Mouse (Mus musculus): ENCODE results near the gene Ikzf3. TPM values are rescaled to one million over a fixed set of nuclear protein-coding genes. Genes with fewer than 3 reads are reported as not detected.

Ikzf3 gene
- polyA plus RNA-seq, 1 experiment = 0.10 TPM

DNA sequence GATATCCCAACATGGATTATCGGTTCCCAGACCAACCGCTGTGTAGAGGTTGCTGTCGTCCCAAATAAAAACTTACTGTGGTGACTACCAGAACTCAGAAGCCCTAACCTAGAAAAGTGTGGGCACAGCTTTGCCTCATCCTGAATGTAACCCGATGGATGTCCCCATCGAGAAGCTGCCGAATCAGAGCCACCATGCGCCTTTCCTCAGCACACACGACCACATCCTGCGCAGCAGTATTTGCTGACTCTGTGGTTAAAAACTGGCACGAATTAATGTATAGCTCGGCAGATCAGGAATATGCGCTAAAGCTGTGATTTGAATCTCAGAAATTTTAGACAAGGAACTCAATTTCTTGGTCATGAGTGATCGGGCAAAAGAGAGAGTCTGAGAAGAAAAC, 33.0 kb downstream of the Ikzf3 start:
- Histone ChIP-seq H3K4me3 (ENCODE audit: control insufficient read depth, low read depth, low read length) (no peak overlapping the region), H3K27ac (ENCODE audit: control insufficient read depth, insufficient read depth, low read depth, low read length) (no peak overlapping the region), H3K4me1 (ENCODE audit: control insufficient read depth, insufficient read depth, low read length) (peaks cover 7% of the 10 kb centered on the region)

DNA sequence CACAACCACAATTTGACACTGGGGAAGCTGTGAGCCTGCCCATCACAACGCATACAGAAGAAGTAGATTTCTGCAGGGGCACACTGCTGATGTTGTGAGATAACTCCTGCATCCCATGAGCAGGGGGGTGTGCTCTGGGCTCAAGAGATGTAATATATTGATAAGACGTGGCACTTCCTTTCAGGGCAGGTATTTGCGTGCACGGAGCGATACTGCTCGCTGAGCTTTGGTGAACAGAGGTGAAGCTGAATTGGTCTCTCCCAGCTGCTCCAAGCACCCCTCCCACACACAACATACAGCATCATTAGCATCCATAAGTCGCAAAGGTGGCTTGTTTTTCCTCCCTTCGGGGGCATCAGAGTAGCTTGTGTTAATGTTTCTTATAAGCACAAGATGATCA, 35.7 kb downstream of the Ikzf3 start:
- Histone ChIP-seq H3K4me3 (ENCODE audit: control insufficient read depth, low read depth, low read length) (no peak overlapping the region), H3K4me1 (ENCODE audit: control insufficient read depth, insufficient read depth, low read length) (peaks cover 7% of the 10 kb centered on the region), H3K27me3 (ENCODE audit: control insufficient read depth, insufficient read depth, low read length) (no peaks in the 10 kb centered on the region), H3K36me3 (ENCODE audit: control insufficient read depth, insufficient read depth, low read length) (no peaks in the 10 kb centered on the region), H3K27ac (ENCODE audit: control insufficient read depth, insufficient read depth, low read depth, low read length) (no peak overlapping the region)
- no peak for TF ChIP-seq POLR2A (IDR thresholded peaks at IDR 0.05; ENCODE audit: control insufficient read depth, low read depth, low read length)

More for the DNA sequence above, 33.0 kb downstream of the Ikzf3 start:
- TF ChIP-seq POLR2A (IDR thresholded peaks at IDR 0.05; ENCODE audit: control insufficient read depth, low read depth, low read length) (no peak), CTCF (IDR thresholded peaks at IDR 0.05; ENCODE audit: control insufficient read depth, insufficient read depth, insufficient replicate concordance, low read depth, low read length) (no peak)
- Histone ChIP-seq H3K27me3 (ENCODE audit: control insufficient read depth, insufficient read depth, low read length) (no peaks in the 10 kb centered on the region), H3K36me3 (ENCODE audit: control insufficient read depth, insufficient read depth, low read length) (no peaks in the 10 kb centered on the region)

DNA sequence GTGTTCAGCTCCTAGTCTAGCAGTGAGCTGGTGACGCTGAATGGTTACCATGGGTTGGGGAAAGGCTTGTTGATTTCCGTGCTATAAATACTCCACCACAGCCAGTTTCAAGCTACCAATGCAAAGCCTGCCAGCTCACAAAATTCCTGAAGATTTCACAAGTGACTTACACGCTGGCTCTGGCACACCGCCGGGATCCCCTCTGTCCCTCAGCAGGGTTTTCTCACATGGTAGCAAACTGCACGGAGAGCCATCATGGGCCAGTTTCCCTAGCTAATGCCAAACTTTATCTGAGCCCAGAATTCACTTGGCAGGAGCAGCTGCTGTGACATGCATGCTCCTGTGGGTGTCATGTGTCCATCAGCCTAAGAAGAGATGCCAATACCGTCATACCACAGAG, 36.4 kb downstream of the Ikzf3 start:
- H3K4me1 ChIP-seq (ENCODE audit: control insufficient read depth, insufficient read depth, low read length) = peaks cover 7% of the 10 kb centered on the region
- no peak overlapping the region for H3K4me3 ChIP-seq (ENCODE audit: control insufficient read depth, low read depth, low read length)
- H3K27ac ChIP-seq (ENCODE audit: control insufficient read depth, insufficient read depth, low read depth, low read length) = no peak overlapping the region
- H3K36me3 ChIP-seq (ENCODE audit: control insufficient read depth, insufficient read depth, low read length) = no peaks in the 10 kb centered on the region
- TF ChIP-seq CTCF (IDR thresholded peaks at IDR 0.05; ENCODE audit: control insufficient read depth, insufficient read depth, insufficient replicate concordance, low read depth, low read length) = no peak
- TF ChIP-seq POLR2A (IDR thresholded peaks at IDR 0.05; ENCODE audit: control insufficient read depth, low read depth, low read length) = no peak
- no peaks in the 10 kb centered on the region for H3K27me3 ChIP-seq (ENCODE audit: control insufficient read depth, insufficient read depth, low read length)

DNA sequence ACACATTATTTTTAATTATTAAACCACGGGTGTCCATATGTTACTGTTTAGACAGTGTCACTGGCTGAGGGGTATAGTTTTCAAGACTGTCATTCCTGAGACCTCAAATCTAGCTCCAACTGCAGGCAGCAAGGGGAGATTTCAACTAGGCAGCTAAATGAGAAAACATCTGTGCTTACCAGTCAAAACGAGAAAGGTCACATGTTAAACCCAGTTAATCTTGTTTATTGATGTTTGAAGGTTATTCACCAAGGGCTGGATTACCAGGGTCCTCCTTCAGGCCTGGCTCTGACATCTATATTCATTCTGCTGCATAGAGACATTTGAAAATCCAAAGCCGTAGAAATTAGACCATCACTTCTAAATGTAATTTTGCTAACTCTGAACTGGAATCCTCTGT, 40.9 kb downstream of the Ikzf3 start:
- Histone ChIP-seq H3K36me3 (ENCODE audit: control insufficient read depth, insufficient read depth, low read length) (no peaks in the 10 kb centered on the region), H3K27me3 (ENCODE audit: control insufficient read depth, insufficient read depth, low read length) (no peaks in the 10 kb centered on the region), H3K4me3 (ENCODE audit: control insufficient read depth, low read depth, low read length) (no peak overlapping the region), H3K27ac (ENCODE audit: control insufficient read depth, insufficient read depth, low read depth, low read length) (no peak overlapping the region), H3K4me1 (ENCODE audit: control insufficient read depth, insufficient read depth, low read length) (no peaks in the 10 kb centered on the region)
- no peak for TF ChIP-seq POLR2A (IDR thresholded peaks at IDR 0.05; ENCODE audit: control insufficient read depth, low read depth, low read length)
- no peak for TF ChIP-seq CTCF (IDR thresholded peaks at IDR 0.05; ENCODE audit: control insufficient read depth, insufficient read depth, insufficient replicate concordance, low read depth, low read length)

DNA sequence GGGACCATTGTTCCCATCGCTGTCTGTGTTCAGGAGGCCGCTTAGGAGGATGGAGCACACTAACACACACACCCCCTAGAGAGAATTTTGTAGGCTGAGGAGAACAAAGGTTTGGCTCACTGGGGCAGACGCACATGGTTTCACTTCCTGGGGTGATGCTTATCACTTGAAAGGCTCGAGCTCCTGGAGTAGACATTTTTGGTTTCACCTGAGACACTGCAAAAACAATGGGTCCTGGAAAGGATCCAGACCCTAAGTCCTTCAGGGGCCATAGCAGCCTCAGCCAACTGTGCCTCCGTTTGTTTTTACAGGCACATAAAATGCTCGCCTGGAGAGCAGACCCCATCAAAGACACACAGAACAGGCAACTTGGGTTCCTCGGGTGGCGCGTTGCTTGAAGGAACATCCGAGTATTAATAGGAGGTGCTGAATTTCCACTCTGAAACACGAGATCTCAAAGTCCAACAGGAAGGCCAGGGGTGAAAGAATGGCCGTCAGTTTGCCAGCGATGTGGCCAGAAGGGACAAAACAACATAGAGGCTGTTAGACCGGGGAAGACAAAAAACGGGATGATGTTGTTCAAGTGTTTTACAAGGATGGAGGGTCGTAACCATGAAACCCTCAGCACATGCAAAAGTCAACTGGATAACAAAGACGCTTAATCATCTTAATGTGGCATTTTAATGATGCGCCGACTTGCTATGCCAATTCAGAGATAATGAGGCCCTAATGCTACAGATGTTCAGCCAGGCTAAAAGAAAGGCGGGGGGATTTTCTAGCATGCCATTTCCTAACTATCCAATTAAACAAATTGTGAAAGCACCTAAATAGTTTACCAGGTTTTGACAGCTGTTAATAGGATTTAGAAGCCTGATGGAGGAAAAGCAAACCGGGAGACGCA, 48.2 kb downstream of the Ikzf3 start:
- Histone ChIP-seq H3K4me1 (ENCODE audit: control insufficient read depth, insufficient read depth, low read length) (no peaks in the 10 kb centered on the region), H3K27me3 (ENCODE audit: control insufficient read depth, insufficient read depth, low read length) (no peaks in the 10 kb centered on the region), H3K27ac (ENCODE audit: control insufficient read depth, insufficient read depth, low read depth, low read length) (no peak overlapping the region), H3K36me3 (ENCODE audit: control insufficient read depth, insufficient read depth, low read length) (no peaks in the 10 kb centered on the region), H3K4me3 (ENCODE audit: control insufficient read depth, low read depth, low read length) (no peak overlapping the region)
- TF ChIP-seq POLR2A (IDR thresholded peaks at IDR 0.05; ENCODE audit: control insufficient read depth, low read depth, low read length) = no peak
- no peak for TF ChIP-seq CTCF (IDR thresholded peaks at IDR 0.05; ENCODE audit: control insufficient read depth, insufficient read depth, insufficient replicate concordance, low read depth, low read length)

DNA sequence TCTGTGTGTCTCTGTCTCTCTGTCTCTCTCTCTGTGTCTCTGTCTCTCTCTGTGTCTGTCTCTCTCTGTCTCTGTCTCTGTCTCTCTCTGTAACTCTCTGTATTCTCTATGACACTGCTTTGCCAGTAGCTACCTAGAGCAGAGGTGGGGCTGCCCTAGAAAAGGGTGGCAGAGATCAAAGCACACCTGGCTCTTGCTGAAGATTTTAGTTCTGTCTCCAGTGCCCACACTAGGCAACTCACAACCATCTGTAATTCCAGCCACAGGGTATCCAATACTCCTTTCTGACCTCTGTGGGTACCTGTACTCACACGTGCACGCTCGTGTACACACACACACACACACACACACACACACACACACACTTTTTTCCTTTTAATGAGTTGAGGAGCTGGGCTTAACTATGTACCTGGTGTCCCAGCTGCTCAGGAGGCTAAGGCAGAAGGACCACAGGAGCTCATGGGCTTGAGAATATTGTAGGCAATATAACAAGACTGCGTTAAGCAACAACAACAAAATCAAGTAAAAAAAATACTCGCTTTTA, 50.6 kb downstream of the Ikzf3 start:
- H3K27me3 ChIP-seq (ENCODE audit: control insufficient read depth, insufficient read depth, low read length) = no peaks in the 10 kb centered on the region
- no peak overlapping the region for H3K27ac ChIP-seq (ENCODE audit: control insufficient read depth, insufficient read depth, low read depth, low read length)
- no peaks in the 10 kb centered on the region for H3K4me1 ChIP-seq (ENCODE audit: control insufficient read depth, insufficient read depth, low read length)
- TF ChIP-seq CTCF (IDR thresholded peaks at IDR 0.05; ENCODE audit: control insufficient read depth, insufficient read depth, insufficient replicate concordance, low read depth, low read length) (no peak), POLR2A (IDR thresholded peaks at IDR 0.05; ENCODE audit: control insufficient read depth, low read depth, low read length) (no peak)
- no peaks in the 10 kb centered on the region for H3K36me3 ChIP-seq (ENCODE audit: control insufficient read depth, insufficient read depth, low read length)
- H3K4me3 ChIP-seq (ENCODE audit: control insufficient read depth, low read depth, low read length) = no peak overlapping the region

DNA sequence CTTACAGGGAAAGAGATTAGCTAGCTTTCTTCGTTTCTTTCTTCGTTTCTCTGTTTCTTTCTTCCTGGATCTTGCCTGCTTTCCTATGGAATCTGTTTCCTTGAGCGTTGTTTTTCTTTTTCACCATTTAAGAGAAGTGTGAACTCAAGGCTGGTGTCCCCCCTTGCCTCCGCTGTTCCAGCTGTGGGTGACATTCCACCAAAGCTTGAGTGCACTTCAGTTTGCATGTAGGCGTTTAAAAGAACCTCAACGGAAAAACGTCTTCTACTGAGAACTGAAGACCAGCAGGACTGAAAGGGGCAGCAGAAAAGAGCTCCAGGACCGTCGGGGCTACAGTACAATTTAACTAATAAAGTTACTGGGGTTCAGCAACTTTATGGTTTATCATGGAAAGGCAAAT, 52.4 kb downstream of the Ikzf3 start:
- Histone ChIP-seq H3K36me3 (ENCODE audit: control insufficient read depth, insufficient read depth, low read length) (no peaks in the 10 kb centered on the region), H3K27ac (ENCODE audit: control insufficient read depth, insufficient read depth, low read depth, low read length) (no peak overlapping the region), H3K27me3 (ENCODE audit: control insufficient read depth, insufficient read depth, low read length) (no peaks in the 10 kb centered on the region), H3K4me1 (ENCODE audit: control insufficient read depth, insufficient read depth, low read length) (no peaks in the 10 kb centered on the region), H3K4me3 (ENCODE audit: control insufficient read depth, low read depth, low read length) (no peak overlapping the region)
- no peak for TF ChIP-seq CTCF (IDR thresholded peaks at IDR 0.05; ENCODE audit: control insufficient read depth, insufficient read depth, insufficient replicate concordance, low read depth, low read length)
- TF ChIP-seq POLR2A (IDR thresholded peaks at IDR 0.05; ENCODE audit: control insufficient read depth, low read depth, low read length) = no peak

All from testis, adult 2 months (tissue).